Mouse (Mus musculus) urinary bladder, postnatal 36 days (tissue): ENCODE measurements around the gene Mtor.
A peak's percentile ranks its signal among the peaks of the same experiment; 100 is the strongest.

Experiments
- DNase-seq, 2 experiments: peaks; one replicate each; pipeline ENCODE4 v3.0.0; 2022; ENCODE audit warnings: low spot score in 2 of 2, mixed read lengths in 1 of 2

Mtor gene

GRCm38 (mm10) chr4:148448179-148448852 lies at the start of gene Mtor:
TSS of gene Mtor (plus strand) at chr4:148448611.
- peak; percentile 89 to 94 for DNase-seq

- no peak for DNase-seq
Observed at GRCm38 (mm10) chr4:148399437-148400094, 48.8 kb upstream of the Mtor start.

GRCm38 (mm10) chr4:148403402-148403801 lies 45.0 kb upstream of the Mtor start:
- no peak for DNase-seq

- no peak for DNase-seq
Observed at GRCm38 (mm10) chr4:148404748-148405147, 43.7 kb upstream of the Mtor start.

- DNase-seq: no peak
Observed at GRCm38 (mm10) chr4:148405255-148405788, 43.1 kb upstream of the Mtor start.

- no peak for DNase-seq
Observed at GRCm38 (mm10) chr4:148408256-148408975, 40.0 kb upstream of the Mtor start.

GRCm38 (mm10) chr4:148415575-148415974 lies 32.8 kb upstream of the Mtor start:
- DNase-seq: no peak

GRCm38 (mm10) chr4:148417074-148417526 lies 31.3 kb upstream of the Mtor start:
- DNase-seq: no peak

GRCm38 (mm10) chr4:148417559-148417958 lies 30.9 kb upstream of the Mtor start:
- DNase-seq: no peak

- DNase-seq: no peak
Observed at GRCm38 (mm10) chr4:148426950-148427850, 21.2 kb upstream of the Mtor start.

GRCm38 (mm10) chr4:148428544-148428943 lies 19.9 kb upstream of the Mtor start:
- DNase-seq: no peak

- no peak for DNase-seq
Observed at GRCm38 (mm10) chr4:148429121-148429520, 19.3 kb upstream of the Mtor start.

- peak; percentile 22 for DNase-seq
Observed at GRCm38 (mm10) chr4:148429686-148430085, 18.7 kb upstream of the Mtor start.

- no peak for DNase-seq
Observed at GRCm38 (mm10) chr4:148430880-148431519, 17.4 kb upstream of the Mtor start.

- DNase-seq: no peak
Observed at GRCm38 (mm10) chr4:148432488-148432887, 15.9 kb upstream of the Mtor start.

GRCm38 (mm10) chr4:148433336-148433735 lies 15.1 kb upstream of the Mtor start:
- no peak for DNase-seq

- DNase-seq: no peak
Observed at GRCm38 (mm10) chr4:148433813-148434212, 14.6 kb upstream of the Mtor start.

- no peak for DNase-seq
Observed at GRCm38 (mm10) chr4:148434554-148434953, 13.9 kb upstream of the Mtor start.

- no peak for DNase-seq
Observed at GRCm38 (mm10) chr4:148435106-148435505, 13.3 kb upstream of the Mtor start.

- no peak for DNase-seq
Observed at GRCm38 (mm10) chr4:148435657-148436330, 12.6 kb upstream of the Mtor start.
